Mouse (Mus musculus): ENCODE measurements around the gene Sf3b1.
A peak's percentile ranks its signal among the peaks of the same experiment; 100 is the strongest.

- TF ChIP-seq GATA1 (IDR thresholded peaks at IDR 0.05; ENCODE audit: low read length): peak; percentile 35; the same call in 1 of the 2 replicates
- no peak for TF ChIP-seq TAL1 (IDR thresholded peaks at IDR 0.05; ENCODE audit: low read length)
Observed at GRCm38 (mm10) chr1:55052355-55052953, 25.2 kb upstream of the Sf3b1 start, which contains the start of gene Coq10b.
